Mouse (Mus musculus): Measurements from ENCODE around the gene Mrpl37.
A peak's percentile ranks its signal among the peaks of the same experiment; 100 is the strongest.

Gene Mrpl37

DNA sequence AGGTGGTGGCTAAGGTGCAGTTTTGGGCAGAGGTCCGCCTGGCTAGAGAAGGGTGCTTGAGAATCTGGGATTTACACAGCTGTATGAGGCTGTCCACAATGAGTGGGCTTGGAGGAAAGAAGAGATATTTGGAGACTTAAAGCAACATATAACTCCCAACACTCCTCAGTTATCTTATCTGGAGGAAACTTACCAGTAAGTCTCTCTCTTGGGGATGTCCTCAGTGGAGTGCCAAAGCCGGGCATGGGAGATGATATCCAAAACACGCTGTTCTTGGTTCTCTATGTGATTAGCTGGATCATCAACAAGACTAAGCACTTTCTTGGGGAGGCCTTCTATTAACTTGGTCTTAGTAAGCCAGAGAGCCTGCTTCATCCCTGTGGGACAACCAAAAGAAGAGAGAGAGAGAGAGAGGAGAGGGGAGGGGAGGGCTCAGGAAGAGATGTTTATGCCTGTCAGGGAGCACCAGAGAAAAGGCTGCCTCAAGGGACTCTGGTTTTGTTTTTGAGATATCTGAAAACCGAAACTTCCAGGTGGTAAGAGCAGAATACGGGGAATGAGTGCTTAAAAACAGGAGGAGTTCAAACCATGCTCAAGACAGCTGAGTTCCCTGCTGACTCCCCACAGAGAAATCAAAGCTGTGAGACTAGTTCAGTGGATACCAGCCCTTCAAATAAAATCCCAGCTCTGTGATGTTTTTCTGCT is 2.1 kb downstream of the Mrpl37 start:
- no peak for DNase-seq

DNA sequence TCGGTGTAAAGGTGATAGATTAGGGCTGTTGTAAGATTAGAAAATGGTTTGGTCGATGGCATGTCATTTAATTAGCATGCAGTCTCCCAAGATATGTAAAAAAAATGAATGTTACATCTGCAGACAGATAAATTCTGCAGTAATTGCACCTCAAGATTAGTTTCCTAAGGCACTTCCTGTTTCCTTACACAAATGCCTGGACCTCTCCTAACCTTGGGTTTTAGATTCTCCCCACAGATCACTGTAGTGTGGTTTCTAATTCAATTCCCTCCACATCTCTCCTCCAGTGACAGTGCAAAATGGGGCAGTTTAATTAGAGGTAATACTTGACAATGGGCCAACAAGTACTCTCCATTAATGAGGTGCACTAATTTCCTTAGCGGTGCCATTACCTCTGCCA is 3.5 kb downstream of the Mrpl37 start:
- DNase-seq, result no peak

DNA sequence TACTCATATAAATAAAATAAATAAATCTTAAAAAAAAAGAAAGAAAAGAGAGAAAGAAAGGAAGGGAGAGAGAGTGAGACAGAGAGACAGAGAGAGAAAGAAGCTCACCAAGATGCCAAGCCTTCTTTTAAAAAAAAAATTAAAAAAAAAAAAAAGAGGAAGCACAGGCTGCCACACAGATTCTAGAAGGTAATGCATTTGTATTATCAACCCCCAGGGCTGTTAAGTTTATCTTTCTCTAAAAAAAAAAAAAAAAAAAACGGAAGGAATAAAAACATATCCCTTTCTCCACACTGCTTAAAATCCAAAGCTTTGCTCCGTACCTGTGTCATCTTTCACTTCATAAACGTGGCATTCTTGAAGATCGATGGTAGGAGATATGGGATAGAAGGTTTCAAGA is 5.1 kb downstream of the Mrpl37 start:
- DNase-seq, result no peak

DNA sequence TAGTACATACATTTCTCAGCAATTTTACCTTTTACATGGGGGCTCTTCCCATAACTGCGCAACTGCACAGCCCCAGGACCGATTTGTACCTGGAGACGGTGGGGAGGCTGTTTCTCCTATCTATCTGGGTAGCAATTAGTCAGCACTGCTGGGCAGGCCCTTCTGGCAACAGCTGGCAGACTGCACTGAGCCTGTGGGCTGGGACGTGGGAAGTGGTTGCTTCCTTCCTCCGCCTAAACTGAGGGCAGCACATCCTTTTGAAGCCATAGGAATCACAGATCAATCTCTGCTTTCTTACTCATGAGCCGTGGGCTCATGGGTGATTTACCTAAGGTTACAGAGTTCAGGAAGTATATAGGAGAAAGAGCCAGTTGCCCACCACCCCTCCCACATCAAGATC is 7.9 kb downstream of the Mrpl37 start:
- DNase-seq, result no peak

DNA sequence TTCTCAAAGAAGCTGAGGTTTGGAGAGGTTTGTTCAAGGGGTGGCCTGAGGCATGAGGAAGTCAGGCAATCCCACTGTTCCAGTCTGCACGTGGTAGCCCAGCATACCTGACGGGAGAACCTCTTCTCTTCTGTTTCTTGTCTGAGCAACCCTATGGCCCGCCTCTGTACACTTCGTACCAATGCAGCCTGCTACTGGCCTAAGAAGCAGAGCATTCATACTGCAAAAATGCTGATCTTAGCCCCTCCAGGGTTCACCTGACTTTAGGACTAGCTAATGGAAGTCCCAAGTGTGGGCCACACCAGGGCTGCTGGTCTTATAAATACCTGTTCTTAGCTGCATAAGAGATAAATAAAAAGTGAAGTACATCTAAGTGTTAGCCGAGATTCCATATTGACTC is 8.3 kb downstream of the Mrpl37 start:
- no peak for DNase-seq

DNA sequence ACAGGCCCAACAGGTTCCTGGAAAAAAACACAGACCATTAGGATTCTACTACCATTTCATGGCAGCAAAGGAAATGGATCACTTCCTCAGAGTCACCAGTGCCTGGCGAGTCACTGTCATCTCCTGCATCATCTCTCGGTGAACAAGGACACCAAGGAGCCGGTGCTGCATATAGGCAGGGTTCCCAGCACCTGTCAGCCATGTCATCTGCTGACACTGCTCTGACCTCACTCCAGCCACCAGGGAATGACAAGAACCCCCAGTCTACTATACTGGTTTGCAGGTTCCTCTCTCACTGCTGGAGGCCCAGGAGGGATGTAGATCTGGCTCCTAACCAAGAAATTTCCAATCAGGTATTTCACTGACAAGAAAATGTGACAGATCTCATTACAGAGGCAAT is 10.6 kb downstream of the Mrpl37 start:
- DNase-seq, result no peak

DNA sequence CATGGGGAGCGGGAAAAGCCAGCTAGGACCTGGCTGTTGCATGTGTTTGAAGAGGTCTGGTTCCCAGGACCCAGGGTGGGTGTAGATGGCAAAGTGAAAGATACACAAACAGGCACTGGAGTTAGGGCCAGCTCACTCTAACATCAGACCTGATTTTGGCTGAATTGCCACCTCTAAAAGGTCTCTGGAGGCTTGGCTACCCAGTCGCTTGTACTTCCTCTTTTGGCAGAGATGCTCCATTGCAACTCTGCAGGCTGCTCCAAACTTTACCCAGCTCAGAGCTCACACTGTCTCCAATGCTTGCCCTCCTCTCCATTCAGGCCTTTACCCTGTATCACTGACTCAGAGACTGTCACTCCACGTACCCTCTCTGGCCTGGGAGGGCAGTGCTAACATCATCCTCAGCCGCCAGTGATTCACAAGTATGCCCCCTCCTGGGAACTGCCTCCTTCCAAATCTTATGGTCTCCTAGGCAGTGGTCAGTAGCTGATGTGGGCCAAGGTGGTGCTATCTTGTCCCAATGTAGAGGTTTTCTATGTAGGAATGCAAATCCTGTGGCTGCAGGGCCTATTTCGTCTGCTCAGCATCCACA is 13.6 kb downstream of the Mrpl37 start:
- no peak for DNase-seq

DNA sequence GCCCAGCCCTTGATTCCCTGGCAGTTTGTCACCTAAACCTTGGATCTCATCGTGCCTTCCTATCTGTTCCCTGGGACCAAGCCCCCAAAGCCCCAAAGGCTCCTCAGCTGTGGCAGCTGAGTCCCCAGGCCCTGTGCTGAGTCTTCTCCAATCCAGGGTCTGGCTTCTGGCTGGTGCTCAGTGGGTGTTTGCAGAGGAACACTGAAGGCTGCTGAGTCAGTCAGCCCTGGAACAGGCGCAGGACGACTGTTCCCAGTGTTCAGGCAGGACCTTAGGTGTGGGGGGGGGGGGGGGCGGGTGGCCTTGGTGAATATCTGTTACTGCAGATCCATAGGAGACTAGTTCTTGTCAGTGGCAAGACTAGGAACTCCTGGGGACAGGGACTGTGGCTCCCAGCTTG is 14.8 kb downstream of the Mrpl37 start:
- no peak for DNase-seq

DNA sequence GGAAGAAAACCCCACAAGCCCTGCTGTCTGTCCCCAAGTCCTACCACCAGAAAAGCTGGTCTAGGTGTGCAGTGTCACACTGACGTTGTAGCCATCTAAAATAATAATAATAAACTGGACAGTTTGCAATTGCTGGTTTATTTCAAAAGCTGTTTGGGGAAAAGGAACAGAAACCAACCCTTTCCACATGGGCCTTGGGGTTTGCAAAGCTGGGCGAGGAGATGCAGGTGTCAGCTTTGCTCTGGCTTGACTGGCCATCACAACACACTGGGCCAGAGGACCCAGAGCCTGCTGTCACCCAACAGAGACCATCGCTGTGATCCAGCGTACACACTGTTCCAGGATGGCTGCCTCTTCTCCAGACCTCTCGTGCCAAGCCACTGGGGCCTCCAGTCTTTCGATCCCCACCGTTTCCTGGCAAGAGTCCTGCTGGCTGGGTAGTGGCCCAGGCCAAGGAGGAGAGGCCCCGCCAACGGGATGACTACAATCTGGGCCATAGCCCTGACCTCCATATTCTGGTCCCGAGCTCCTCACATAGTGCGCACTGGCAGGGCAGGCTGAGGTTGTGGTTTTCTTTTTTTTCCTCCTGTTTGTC is 18.0 kb downstream of the Mrpl37 start:
- peak; percentile 91 to 93 for DNase-seq

DNA sequence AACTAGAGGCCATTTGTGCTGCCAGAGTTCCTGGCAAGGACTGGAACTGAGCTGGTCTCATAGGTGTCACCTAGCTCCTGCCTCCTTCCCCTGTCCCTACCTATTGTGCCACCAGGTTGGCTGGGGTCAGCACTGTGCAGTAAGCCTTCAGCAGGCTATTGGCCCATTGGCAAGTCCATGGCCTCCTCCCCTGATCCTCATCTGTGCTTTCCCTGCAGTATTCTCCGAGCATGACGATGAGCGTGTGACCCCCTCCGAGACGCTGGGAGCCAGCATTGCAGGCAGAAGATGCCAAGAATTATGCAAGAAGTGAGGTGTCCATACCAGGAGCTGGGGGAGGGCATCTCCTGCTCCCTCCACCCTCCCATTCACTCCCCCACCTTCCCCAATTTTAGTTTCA is 18.9 kb downstream of the Mrpl37 start:
- peak in 1 of 2 experiments; percentile 30 for DNase-seq

DNA sequence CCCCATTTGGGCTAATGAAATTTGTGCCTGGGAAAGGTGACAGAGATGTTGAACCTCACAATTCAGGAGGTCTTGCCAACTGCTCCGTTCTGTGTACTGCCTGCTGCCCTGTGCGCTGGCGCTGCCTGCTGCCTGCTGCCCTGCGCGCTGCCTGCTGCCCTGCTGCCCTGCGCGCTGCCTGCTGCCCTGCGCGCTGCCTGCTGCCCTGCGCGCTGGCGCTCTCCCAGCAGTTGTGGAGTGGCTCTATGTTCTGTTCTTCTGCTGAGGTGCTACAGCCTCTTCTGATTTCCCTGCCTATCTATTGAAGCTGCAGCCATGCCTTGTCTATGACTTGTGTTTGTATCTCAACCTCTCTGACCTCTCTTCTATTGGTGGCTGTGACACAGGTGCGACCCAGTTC is 21.5 kb downstream of the Mrpl37 start:
- DNase-seq, result no peak

DNA sequence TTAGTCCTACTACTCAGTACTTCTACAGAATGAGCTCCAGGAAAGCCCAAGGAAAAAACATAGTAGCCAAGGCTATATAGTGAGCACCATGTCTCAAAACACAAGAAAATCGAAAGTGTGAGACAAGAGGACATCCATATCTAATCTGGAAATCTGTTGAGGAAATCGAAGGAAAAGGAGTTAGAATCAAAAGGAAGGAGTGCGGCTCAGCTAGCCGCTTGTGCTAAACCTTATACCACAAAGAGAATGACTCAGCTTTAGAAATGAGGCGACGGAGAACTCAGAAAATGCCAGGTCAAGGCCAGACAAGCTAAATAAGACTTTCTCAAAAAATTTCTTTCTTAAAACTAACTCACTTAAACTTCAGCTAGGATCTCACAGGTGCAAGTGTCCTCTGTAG is 24.4 kb downstream of the Mrpl37 start:
- DNase-seq, result no peak

DNA sequence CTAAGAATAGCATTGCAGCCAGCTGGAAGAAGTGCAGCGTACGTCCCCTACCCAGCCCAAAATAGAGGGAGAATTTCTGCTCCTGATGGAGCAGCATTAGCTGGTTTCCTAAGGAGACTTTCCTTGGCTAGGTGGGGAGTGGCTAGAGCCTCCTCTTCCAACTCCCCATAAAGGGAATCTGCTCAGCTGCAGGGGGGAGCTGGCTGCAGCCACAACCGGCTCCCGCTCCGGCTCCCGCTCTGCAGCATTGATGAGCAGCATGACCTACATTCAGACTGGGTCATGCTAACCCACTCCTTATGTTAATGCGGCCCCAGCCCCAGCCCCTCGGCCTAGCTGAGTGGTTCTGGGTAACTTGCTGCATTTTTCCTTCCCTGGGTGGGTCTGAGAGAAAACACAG is 27.4 kb downstream of the Mrpl37 start:
- DNase-seq, result peak in 1 of 2 experiments; percentile 46

DNA sequence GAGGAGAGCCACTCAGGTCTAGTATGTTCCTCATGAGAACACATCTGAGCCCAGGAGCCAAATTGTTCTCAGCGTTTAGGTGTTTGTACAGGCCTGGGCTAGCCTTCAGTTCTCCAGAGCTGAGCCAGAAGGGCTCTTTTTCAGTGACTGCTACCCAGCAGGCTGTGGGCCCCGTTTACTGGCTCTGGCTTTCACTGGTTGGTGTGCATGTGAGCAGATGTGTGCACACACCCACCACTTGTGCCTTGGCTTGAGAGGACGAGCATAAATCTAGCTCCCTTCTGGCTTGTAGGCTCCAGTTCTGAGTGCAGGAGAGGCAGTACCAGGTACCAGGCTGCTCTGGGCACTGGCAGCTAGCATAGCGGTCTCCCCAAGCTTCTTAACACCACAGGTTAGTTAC is 28.4 kb downstream of the Mrpl37 start:
- DNase-seq, result no peak

DNA sequence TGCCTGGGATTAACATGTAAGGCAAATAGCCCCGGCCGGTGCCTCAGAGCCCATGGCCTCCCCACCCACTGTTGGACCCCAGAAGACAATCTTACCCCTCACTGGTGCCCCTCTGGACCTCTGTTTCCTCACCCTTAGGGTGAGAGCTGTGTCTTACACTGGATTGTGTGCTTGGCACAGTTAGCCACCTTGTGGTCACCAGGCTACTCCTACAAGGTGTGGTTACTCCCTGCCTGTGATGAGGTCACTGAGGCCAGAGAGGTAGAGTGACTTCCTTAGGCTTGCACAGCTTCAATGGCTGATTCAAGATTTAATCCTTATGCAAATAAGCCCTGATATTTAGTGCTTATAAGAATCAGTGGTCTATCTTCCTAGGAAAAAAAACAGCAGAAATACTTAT is 29.7 kb downstream of the Mrpl37 start:
- DNase-seq, result no peak

DNA sequence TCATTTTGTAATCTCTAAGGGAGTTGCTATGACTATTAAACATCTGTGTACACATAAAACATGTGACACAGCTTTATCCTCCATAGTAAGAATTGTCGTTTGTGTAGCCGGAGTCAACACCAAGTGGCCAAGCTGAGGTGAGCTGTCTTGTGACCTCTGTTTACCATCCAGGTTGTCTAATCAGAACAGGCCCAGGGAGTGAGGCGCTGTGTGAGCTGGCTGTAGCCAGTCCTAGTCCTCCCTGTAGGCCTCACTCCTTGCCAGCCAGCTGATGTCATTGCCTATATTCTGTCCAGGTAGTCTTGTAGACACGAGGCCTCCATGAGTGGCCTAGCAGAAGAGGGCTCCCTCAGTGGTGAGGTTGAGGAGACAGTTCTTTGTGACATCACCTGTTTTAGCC is 31.0 kb downstream of the Mrpl37 start:
- no peak for DNase-seq

DNA sequence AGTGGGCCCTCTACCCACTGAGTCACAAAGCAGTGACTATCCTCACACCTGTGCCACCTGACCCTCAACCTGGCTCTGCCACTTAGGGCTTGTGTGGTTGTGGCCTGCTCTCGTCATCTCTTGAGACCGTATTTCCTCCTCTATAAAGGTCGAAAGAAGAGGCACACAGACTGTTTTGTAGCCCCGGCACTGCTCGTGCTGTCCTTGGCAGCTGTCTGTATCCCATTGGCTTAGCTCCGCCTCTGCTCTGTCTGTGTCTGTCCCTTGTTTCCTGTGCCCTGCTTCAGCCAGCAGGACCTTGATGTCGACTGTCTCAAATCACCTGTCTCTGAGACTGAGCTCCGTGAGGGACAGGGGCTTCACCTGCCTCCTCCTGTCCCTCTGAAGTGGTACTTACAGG is 40.2 kb downstream of the Mrpl37 start:
- no peak for DNase-seq

DNA sequence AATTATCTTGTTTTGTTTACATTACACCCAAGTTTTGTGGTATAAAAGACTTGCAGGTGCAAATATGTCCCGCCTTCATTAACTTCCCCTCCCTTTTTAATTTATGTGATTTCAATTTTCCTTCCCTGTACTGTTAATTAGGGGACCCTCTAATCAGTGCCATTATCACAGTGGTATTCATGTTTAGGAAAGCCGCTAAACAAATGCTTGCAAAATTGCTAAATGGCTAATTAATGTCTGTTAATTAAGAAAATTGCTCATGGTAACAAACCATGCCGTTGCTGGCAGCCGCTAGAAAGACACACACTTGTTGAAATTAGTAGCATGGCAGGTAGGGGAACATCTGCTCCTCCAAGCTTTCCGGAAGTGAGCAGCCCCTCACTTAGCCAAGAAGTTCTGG is 41.3 kb downstream of the Mrpl37 start:
- no peak for DNase-seq

DNA sequence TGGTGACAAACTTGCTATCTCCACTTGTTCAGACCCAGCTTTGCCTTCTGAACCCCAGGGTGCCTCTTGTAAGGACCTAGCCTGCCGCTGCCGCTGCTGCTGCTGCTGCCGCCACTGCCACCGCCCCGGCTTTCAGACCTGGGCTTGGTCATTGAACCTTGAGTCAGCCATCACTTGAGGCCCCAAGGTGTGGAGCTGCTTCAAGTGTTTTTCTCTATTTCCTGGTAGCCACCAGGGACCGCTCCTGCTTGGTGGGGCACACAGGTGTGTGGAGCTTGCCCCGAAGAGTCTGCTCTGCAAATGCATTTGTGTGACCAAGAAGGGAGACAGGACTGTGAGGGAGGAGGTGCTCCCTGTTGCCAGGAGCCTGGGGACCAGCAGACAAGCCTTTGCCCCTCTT is 41.8 kb downstream of the Mrpl37 start:
- DNase-seq, result no peak

DNA sequence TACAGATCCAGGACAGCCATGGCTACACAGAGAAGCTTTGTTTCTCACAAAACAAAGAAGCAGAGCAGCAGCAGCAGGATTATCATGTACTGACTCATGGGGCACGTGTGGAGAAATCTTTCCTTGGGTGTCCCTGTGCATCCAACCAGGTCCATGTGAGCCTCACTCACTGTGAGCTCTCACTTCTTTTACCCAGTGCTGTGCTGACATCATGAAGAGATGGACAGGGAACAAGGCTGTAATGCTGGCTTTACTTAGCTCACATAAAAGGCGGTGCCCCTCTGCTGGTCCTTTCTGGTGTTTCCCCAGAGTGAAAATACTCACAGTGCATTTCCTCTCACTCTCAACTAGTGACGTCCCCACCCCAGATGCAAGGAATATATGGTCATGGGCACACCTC is 45.2 kb downstream of the Mrpl37 start:
- DNase-seq, result no peak

DNA sequence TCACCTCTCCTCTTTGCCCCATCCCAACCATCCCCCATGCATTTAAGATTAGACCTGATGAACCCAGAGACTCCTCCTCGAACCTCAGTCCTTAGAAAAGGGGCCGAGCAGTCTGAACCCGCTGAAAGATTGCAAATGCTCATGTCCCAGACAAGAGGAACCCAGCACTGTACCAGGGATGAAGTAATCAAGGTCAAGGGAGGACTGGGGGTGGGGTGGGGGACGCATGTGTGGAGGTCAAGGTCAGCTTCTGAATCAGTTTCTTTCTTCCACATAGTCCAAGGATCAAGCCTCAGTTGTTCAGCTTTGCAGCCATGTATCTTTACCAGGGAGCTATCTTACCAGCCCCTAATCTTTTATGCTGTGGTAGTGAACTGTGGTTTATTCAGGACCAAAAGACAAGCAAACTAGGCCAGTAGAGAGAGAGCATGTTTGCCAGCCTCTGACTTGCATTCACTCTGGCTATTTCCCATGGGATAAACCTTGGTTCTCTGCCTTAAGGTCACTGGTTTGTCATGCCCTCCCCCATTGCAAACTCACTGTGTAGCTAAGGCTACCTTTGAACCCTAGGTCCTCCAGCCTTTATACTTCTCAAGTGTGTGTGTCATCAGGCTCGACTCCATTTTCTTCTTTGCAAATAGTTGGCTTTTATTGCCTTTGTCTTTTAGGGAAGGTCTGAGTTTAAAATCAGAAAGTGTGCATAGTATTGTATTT is 46.2 kb downstream of the Mrpl37 start:
- no peak for DNase-seq

DNA sequence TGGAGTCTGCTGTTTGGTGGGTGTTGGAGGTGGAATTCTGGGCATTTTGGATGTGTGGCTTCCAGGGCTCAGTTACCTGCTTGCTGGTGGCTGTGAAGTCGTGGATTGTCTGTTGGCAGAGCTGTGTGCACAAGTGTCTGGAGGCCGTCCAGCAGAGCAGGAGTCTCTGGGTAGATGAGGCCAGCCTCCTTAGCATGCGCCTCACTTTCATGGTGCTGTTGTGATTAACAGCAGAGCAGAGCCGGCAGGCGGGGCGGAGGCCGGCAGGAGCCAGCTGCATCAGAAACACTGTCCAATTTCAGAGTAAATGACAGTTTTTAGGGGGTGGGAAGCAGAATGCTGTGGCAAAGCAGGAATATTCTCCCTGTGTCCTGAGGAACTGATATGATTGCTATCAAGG is 47.6 kb downstream of the Mrpl37 start:
- peak; percentile 75 to 78 for DNase-seq

DNA sequence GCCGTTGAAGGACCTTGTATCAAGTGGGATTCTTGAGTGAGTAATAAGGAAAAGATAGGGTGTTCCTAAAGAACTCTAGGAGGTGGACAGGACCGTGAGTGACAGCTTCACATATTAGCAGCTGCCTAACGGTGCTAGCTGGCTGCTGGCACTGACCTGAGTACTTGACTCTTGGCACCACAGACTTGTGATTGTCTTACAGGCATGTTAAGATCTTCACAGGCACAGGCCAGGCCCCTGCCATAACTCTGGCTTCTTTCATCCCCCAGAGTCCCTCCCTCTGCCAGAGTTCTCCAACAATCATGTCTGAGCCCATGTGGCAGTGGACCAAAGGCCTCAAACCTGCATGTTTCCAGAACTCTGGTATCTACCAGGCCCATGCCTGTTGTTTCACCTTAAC is 48.1 kb downstream of the Mrpl37 start:
- no peak for DNase-seq

DNA sequence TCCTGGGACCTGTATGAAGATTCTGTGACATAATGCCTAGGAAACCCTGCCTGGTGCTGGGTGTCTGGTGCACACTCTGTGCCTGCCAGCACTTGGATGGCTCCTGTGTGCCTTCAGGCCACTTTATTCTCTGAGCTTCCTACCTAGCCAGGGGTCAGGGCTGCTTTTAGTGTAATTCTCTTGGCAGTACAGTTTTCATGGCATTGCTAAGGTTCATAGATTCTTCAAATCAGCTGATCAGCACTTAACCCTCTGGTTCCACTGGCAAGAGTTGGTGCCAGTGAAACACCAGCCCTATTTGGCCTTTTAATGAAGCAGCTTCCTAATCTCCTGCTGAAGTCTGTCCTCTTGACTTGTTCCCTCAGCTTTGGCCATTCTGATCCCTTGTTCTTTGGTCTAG is 49.4 kb downstream of the Mrpl37 start:
- DNase-seq, result no peak
